Mouse (Mus musculus) activated CD4-positive, CD25-positive, alpha-beta regulatory T cell, adult 4 months (primary cell): ENCODE measurements around the gene Ubac1. TPM values are rescaled to one million over a fixed set of nuclear protein-coding genes. Genes with fewer than 3 reads are reported as not detected.

Experiments used
- ATAC-seq: one replicate; pipeline ENCODE4 v1.8.0; 2017
- polyA plus RNA-seq, 2 experiments: library from polyadenylated mRNA; unstranded; fragments of 100-300 nt; shearing (Covaris generic); gene quantifications; one replicate each; pipeline ENCODE4 v1.2.1; 2017

The Ubac1 gene
- polyA plus RNA-seq, 2 experiments from 2014 or later = 14.0 to 17.0 TPM

- ATAC-seq = no peak
Observed at GRCm38 (mm10) chr2:26022626-26023025, 1.1 kb upstream of the Ubac1 start.

GRCm38 (mm10) chr2:26022258-26022565, 665 bp upstream of the Ubac1 start:
- no peak for ATAC-seq

- peak; percentile 54 for ATAC-seq
Observed at GRCm38 (mm10) chr2:26020714-26021560, 610 bp downstream of the Ubac1 start.

GRCm38 (mm10) chr2:26019923-26020322, 1.6 kb downstream of the Ubac1 start:
- no peak for ATAC-seq

GRCm38 (mm10) chr2:26017326-26017725, 4.2 kb downstream of the Ubac1 start:
- no peak for ATAC-seq

- no peak for ATAC-seq
Observed at GRCm38 (mm10) chr2:26013674-26014073, 7.9 kb downstream of the Ubac1 start.

- no peak for ATAC-seq
Observed at GRCm38 (mm10) chr2:26011420-26011819, 10.1 kb downstream of the Ubac1 start.

GRCm38 (mm10) chr2:26002001-26002400, 19.5 kb downstream of the Ubac1 start:
- ATAC-seq = no peak

- no peak for ATAC-seq
Observed at GRCm38 (mm10) chr2:26001136-26001535, 20.4 kb downstream of the Ubac1 start.

- no peak for ATAC-seq
Observed at GRCm38 (mm10) chr2:25997716-25998115, 23.8 kb downstream of the Ubac1 start.

GRCm38 (mm10) chr2:25994791-25995190, 26.8 kb downstream of the Ubac1 start:
- ATAC-seq = no peak

GRCm38 (mm10) chr2:25992285-25992684, 29.3 kb downstream of the Ubac1 start:
- ATAC-seq = no peak

- ATAC-seq = no peak
Observed at GRCm38 (mm10) chr2:25989651-25990050, 31.9 kb downstream of the Ubac1 start.

- ATAC-seq = no peak
Observed at GRCm38 (mm10) chr2:25987817-25988216, 33.7 kb downstream of the Ubac1 start.

GRCm38 (mm10) chr2:25986601-25987000, 34.9 kb downstream of the Ubac1 start:
- no peak for ATAC-seq

- ATAC-seq = peak; percentile 96
Observed at GRCm38 (mm10) chr2:25983159-25983907, 38.2 kb downstream of the Ubac1 start, which contains the start of gene Camsap1. Gene Camsap1, minus strand, starts transcription at chr2:25983282.

GRCm38 (mm10) chr2:25982426-25983091, 39.0 kb downstream of the Ubac1 start:
- ATAC-seq = no peak

GRCm38 (mm10) chr2:25982052-25982425, 39.5 kb downstream of the Ubac1 start:
- no peak for ATAC-seq

- ATAC-seq = no peak
Observed at GRCm38 (mm10) chr2:25978997-25979396, 42.5 kb downstream of the Ubac1 start.

- ATAC-seq = no peak
Observed at GRCm38 (mm10) chr2:25977587-25978239, 43.8 kb downstream of the Ubac1 start.

- no peak for ATAC-seq
Observed at GRCm38 (mm10) chr2:25975141-25975770, 46.3 kb downstream of the Ubac1 start.

GRCm38 (mm10) chr2:25970426-25970825, 51.1 kb downstream of the Ubac1 start:
- ATAC-seq = no peak
